Mouse (Mus musculus): Measurements from ENCODE around the gene Sec61a1. TPM values are rescaled to one million over a fixed set of nuclear protein-coding genes. Genes with fewer than 3 reads are reported as not detected.

Sec61a1 gene
- polyA plus RNA-seq, 1 experiment from 2014 or later, result 156 TPM

DNA sequence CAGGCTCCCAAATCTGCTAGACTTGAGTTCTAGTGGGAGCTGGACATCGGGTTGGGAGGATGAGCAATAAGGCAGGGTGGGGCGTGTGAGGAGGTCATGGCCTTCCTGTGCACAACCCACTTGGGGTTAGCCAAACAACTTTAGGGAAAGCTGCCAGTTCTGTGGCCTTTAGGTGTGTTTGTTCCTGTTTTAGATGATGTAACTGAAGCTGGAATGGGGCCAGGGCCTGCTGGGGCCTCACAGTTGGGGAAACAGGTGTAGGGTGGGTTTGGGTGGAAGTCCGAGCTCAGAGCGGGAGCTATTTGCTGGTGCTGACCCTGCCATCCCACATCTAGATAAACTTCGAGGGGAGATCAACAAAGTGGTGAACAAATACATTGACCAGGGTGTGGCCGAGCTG, 33.3 kb downstream of the Sec61a1 start:
- no peak overlapping the region for H3K4me2 ChIP-seq
- H3K4me1 ChIP-seq, result peaks cover 6% of the 10 kb centered on the region; the same call in 1 of the 2 replicates
- H3K27ac ChIP-seq, result no peak overlapping the region
- WGBS (ENCODE audit: insufficient replicate concordance), result 73% methylated on average over 6 of the region's 6 CpGs
- no peak overlapping the region for H3K9ac ChIP-seq
- no peaks in the 10 kb centered on the region for H3K27me3 ChIP-seq (replicated peaks)
- H3K36me3 ChIP-seq, result peaks cover 96% of the 10 kb centered on the region
- peak; percentile 58 for ATAC-seq
- no peak overlapping the region for H3K4me3 ChIP-seq
- no peaks in the 10 kb centered on the region for H3K9me3 ChIP-seq (replicated peaks)

DNA sequence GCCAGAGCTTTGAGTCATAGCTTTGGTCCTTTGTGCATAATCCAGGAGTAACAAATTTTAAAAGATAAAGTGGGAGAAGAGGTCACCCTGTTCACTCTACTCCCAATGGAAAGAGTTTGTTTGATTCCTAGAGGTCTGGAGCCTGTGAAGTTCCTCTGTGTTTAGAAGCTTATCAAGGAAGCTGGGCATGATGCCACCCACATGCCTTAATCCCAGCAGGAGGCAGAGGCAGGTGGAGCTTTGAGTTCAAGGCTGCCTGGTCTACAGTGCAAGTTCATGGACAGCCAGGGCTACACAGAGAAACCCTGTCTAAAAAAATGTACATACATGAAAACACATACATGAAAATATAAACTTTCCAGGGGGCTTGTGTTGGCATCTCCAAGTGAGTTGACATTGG, 34.8 kb downstream of the Sec61a1 start:
- H3K9me3 ChIP-seq (replicated peaks), result no peaks in the 10 kb centered on the region
- no peak overlapping the region for H3K4me3 ChIP-seq
- H3K4me2 ChIP-seq, result no peak overlapping the region
- H3K36me3 ChIP-seq, result peaks cover 100% of the 10 kb centered on the region
- peaks cover 6% of the 10 kb centered on the region; the same call in 1 of the 2 replicates for H3K4me1 ChIP-seq
- no peak for ATAC-seq
- H3K9ac ChIP-seq, result no peak overlapping the region
- H3K27me3 ChIP-seq (replicated peaks), result no peaks in the 10 kb centered on the region
- H3K27ac ChIP-seq, result no peak overlapping the region

DNA sequence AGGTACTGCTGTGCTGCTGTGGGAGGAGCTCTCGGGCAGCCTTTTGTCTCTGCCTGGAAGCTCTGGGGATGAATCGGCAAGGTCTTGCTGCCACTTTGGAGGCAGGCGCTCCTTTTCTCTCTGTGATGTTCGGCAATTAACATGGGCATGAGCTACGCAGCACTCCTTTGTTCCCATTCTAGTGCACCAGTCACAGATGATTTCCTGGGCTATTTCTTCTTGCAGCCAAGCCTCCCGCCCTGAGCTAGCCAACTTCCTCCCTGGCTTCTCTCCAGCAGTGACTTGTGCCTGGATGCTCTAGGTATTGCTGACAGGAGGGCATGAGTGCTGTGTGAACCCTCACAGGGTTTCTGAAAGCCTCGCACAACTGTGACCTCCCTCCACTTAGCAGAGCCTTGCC, 35.6 kb downstream of the Sec61a1 start:
- 83% methylated on average over 7 of the region's 7 CpGs for WGBS (ENCODE audit: insufficient replicate concordance)
- peaks cover 100% of the 10 kb centered on the region for H3K36me3 ChIP-seq
- no peak for ATAC-seq
- no peak overlapping the region for H3K9ac ChIP-seq
- H3K4me1 ChIP-seq, result peaks cover 6% of the 10 kb centered on the region; the same call in 1 of the 2 replicates
- H3K4me2 ChIP-seq, result no peak overlapping the region
- no peak overlapping the region for H3K4me3 ChIP-seq
- H3K27me3 ChIP-seq (replicated peaks), result no peaks in the 10 kb centered on the region
- no peaks in the 10 kb centered on the region for H3K9me3 ChIP-seq (replicated peaks)
- no peak overlapping the region for H3K27ac ChIP-seq

DNA sequence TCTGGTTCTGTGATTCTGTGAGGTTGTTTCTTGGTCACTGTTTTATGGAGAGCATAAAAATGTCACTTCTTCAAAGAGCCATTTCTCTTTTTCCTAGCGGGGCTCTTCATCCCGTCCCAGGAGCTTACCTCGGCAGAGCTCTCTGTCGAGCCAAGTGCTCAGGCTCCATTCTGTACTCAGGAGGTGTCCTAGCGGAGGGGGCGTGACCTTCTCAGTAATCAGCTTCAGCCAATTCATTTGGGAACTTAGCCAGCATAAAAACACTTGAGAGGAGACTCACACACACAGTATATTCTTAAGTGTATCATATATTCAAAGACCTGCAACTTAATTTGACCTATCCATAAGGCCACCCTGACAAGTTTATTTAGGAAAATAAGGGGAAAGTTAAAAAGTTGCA, 38.3 kb downstream of the Sec61a1 start:
- Histone ChIP-seq H3K36me3 (peaks cover 97% of the 10 kb centered on the region), H3K4me1 (peaks cover 13% of the 10 kb centered on the region; the same call in 1 of the 2 replicates), H3K4me2 (no peak overlapping the region), H3K4me3 (no peak overlapping the region), H3K27me3 (replicated peaks) (no peaks in the 10 kb centered on the region), H3K9me3 (replicated peaks) (no peaks in the 10 kb centered on the region), H3K27ac (no peak overlapping the region), H3K9ac (no peak overlapping the region)
- 76% methylated on average over 6 of the region's 6 CpGs for WGBS (ENCODE audit: insufficient replicate concordance)
- ATAC-seq, result no peak

DNA sequence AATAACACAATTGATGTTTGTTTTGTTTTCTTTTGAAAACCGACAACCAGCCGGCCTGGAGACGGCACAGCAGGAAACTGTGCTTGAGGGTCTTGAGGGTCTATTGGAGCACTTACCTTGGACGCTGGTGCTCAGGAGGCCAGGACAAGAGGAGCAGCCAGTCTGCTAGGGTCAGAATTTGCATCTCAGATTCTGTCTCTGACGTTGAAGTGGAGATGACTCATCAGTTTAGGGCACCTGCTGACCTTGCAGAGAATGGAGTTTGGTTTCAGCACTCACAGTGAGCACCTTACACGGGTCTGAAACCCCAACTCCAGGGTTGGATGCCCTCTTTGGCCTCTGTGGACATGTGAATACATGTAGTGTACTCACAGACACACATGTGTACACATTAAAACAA, 48.8 kb downstream of the Sec61a1 start:
- no peaks in the 10 kb centered on the region for H3K9me3 ChIP-seq (replicated peaks)
- H3K4me3 ChIP-seq, result no peak overlapping the region
- no peak overlapping the region for H3K4me2 ChIP-seq
- no peak for ATAC-seq
- WGBS (ENCODE audit: insufficient replicate concordance), result 70% methylated on average over 6 of the region's 6 CpGs
- H3K4me1 ChIP-seq, result peaks cover 34% of the 10 kb centered on the region
- no peak overlapping the region for H3K9ac ChIP-seq
- H3K36me3 ChIP-seq, result peaks cover 79% of the 10 kb centered on the region
- H3K27ac ChIP-seq, result no peak overlapping the region
- no peaks in the 10 kb centered on the region for H3K27me3 ChIP-seq (replicated peaks)

DNA sequence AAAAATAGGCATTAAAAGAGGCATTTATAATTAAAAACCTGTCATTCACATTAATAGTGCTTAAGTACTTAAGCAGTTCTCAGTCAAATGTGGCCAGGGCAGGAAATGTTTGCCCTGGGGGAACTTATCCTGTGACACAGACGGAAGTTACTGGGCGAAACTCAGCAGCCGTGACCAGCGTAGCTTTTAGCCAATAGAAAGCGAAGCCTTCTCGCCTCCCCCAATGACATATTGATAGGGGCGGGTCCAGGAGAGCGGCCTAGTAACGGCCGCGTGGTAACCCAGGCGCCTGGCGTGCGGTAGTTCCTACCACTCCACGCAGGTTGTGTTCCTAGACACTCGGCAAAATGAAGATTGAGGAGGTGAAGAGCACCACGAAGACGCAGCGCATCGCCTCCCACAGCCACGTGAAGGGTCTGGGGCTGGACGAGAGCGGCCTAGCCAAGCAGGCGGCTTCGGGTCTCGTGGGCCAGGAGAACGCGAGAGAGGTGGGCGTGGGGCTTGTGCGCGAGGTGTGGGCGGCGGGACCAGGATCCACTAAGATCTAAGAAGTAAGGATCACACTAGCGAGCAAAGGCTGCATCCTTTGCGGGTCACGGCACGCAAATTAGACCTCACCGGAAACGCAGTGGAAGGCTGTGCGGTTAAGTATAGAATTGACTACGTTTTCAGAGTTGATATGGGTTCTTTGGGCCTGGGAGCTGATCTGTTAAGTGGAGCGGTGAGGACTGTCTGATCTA, 53.4 kb downstream of the Sec61a1 start, which contains the start of gene Ruvbl1:
TSS of gene Ruvbl1 (plus strand) at position 229 of the 740 bp plus-strand sequence.
- H3K4me1 ChIP-seq, result peaks cover 27% of the 10 kb centered on the region
- peaks cover 34% of the 10 kb centered on the region for H3K36me3 ChIP-seq
- H3K4me3 ChIP-seq, result peak within 1 kb of the TSS; percentile 74
- ATAC-seq, result peak; percentile 99
- H3K27ac ChIP-seq, result peak within 1 kb of the TSS; percentile 48; the same call in 1 of the 2 replicates
- H3K4me2 ChIP-seq, result peak within 1 kb of the TSS; percentile 81
- H3K9me3 ChIP-seq (replicated peaks), result no peaks in the 10 kb centered on the region
- peak within 1 kb of the TSS; percentile 85 for H3K9ac ChIP-seq
- under 1% methylated on average over 42 of the region's 42 CpGs for WGBS (ENCODE audit: insufficient replicate concordance)
- no peaks in the 10 kb centered on the region for H3K27me3 ChIP-seq (replicated peaks)

DNA sequence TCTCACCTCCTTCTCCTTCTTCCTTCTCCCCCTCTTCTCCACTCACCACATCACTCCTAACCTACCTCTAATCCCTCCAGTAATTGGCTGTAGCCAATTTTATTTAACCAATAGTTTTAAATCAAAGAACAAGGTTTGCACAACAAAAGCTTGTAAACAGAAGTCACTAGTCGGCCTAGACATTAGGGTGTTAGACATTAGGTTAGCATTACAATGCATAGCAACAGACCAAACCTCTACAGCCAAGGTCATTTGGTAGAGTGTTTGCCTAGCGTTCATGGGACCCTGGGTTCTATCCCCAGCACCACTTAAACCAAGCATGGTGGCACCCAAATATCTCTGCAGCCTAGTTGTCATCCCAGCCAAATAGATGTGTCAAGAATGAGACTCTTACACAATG, 64.2 kb downstream of the Sec61a1 start:
- Histone ChIP-seq H3K27me3 (replicated peaks) (peaks cover 13% of the 10 kb centered on the region; the same call in 1 of the 2 replicates), H3K4me2 (no peak overlapping the region), H3K9me3 (replicated peaks) (no peaks in the 10 kb centered on the region), H3K4me3 (no peak overlapping the region), H3K4me1 (no peaks in the 10 kb centered on the region), H3K9ac (no peak overlapping the region), H3K36me3 (no peaks in the 10 kb centered on the region), H3K27ac (no peak overlapping the region)
- no peak for ATAC-seq
- 56% methylated on average over 2 of the region's 2 CpGs for WGBS (ENCODE audit: insufficient replicate concordance)

Other genes with a start within 250 kb of the Sec61a1 start
- 25.2 and 26.1 TPM in 2 replicates for gene Eefsec, start 72.4 kb downstream of the Sec61a1 start, polyA plus RNA-seq (2016; fragmentation: Nextera tagmentation; extraction: Ambion mirVana)
- 136 and 138 TPM in 2 replicates for gene Ruvbl1, start 53.5 kb downstream of the Sec61a1 start, polyA plus RNA-seq (2016; fragmentation: Nextera tagmentation; extraction: Ambion mirVana)
- gene Kbtbd12, start 119.0 kb upstream of the Sec61a1 start, polyA plus RNA-seq (2016; fragmentation: Nextera tagmentation; extraction: Ambion mirVana), result 0.52 and 0.85 TPM in 2 replicates
- 46.4 and 47.7 TPM in 2 replicates for gene Mgll, start 205.5 kb upstream of the Sec61a1 start, polyA plus RNA-seq (2016; fragmentation: Nextera tagmentation; extraction: Ambion mirVana)